Mouse (Mus musculus): ENCODE measurements around the gene Chka.

Gene Chka

GRCm38 (mm10) chr19:3851502-3851962 lies at the start of gene Chka:
Gene Chka (plus strand): TSS chr19:3851773.
- DNase-seq, result peak; percentile 99

- peak; percentile 28 for DNase-seq
Observed at GRCm38 (mm10) chr19:3805526-3805925, 46.0 kb upstream of the Chka start.

- no peak for DNase-seq
Observed at GRCm38 (mm10) chr19:3810536-3811233, 40.9 kb upstream of the Chka start.

GRCm38 (mm10) chr19:3814461-3814860 lies 37.1 kb upstream of the Chka start:
- DNase-seq, result no peak

- DNase-seq, result no peak
Observed at GRCm38 (mm10) chr19:3815824-3816223, 35.7 kb upstream of the Chka start.

- DNase-seq, result no peak
Observed at GRCm38 (mm10) chr19:3819080-3819479, 32.5 kb upstream of the Chka start.

GRCm38 (mm10) chr19:3819899-3820444 lies 31.6 kb upstream of the Chka start:
- no peak for DNase-seq

- DNase-seq, result no peak
Observed at GRCm38 (mm10) chr19:3825044-3825443, 26.5 kb upstream of the Chka start.

GRCm38 (mm10) chr19:3829863-3830262 lies 21.7 kb upstream of the Chka start:
- DNase-seq, result no peak

GRCm38 (mm10) chr19:3831716-3832115 lies 19.9 kb upstream of the Chka start:
- no peak for DNase-seq

GRCm38 (mm10) chr19:3832851-3833353 lies 18.7 kb upstream of the Chka start:
- DNase-seq, result no peak

- no peak for DNase-seq
Observed at GRCm38 (mm10) chr19:3834301-3834700, 17.3 kb upstream of the Chka start.

GRCm38 (mm10) chr19:3836791-3837190 lies 14.8 kb upstream of the Chka start:
- DNase-seq, result peak; percentile 52

GRCm38 (mm10) chr19:3838931-3839330 lies 12.6 kb upstream of the Chka start:
- DNase-seq, result no peak

GRCm38 (mm10) chr19:3839686-3840085 lies 11.9 kb upstream of the Chka start:
- DNase-seq, result no peak

- DNase-seq, result peak; percentile 45
Observed at GRCm38 (mm10) chr19:3840214-3840651, 11.3 kb upstream of the Chka start.

GRCm38 (mm10) chr19:3840685-3841084 lies 10.9 kb upstream of the Chka start:
- DNase-seq, result no peak

- DNase-seq, result no peak
Observed at GRCm38 (mm10) chr19:3842359-3843148, 9.0 kb upstream of the Chka start.

- DNase-seq, result no peak
Observed at GRCm38 (mm10) chr19:3843629-3844028, 7.9 kb upstream of the Chka start.

- no peak for DNase-seq
Observed at GRCm38 (mm10) chr19:3844836-3845235, 6.7 kb upstream of the Chka start.

- DNase-seq, result no peak
Observed at GRCm38 (mm10) chr19:3845339-3845738, 6.2 kb upstream of the Chka start.

GRCm38 (mm10) chr19:3845803-3846406 lies 5.7 kb upstream of the Chka start:
- no peak for DNase-seq

Measured in thymus, postnatal 25 days (tissue).